Mouse (Mus musculus) C3H10T1/2 (cell line): ENCODE measurements around the gene Gm4187. TPM values are rescaled to one million over a fixed set of nuclear protein-coding genes. Genes with fewer than 3 reads are reported as not detected.

ENCODE experiments used
- polyA plus RNA-seq, 2 experiments: library from polyadenylated mRNA; unstranded; fragments of >200 nt; fragmentation: generic; extraction: Trizol; gene quantifications; one replicate each; pipeline ENCODE4 v1.2.1; 2012; ENCODE audit warnings: missing spikeins in 2 of 2

The Gm4187 gene
- not detected for polyA plus RNA-seq

GRCm38 (mm10) chr7:22329617-22330016 is at the start of gene Gm4187:
TSS of gene Gm4187 (minus strand) at chr7:22329717.

GRCm38 (mm10) chr7:22370939-22371338 is 41.4 kb upstream of the Gm4187 start, which contains the start of gene Gm8660:
TSS of gene Gm8660 (minus strand) at chr7:22371039.

Other genes with a start within 250 kb of the Gm4187 start
- not detected for gene Gm16451, start 211.5 kb downstream of the Gm4187 start, polyA plus RNA-seq
- gene Gm10666, start 195.0 kb downstream of the Gm4187 start, polyA plus RNA-seq: not detected
- gene Vmn1r142, start 165.7 kb downstream of the Gm4187 start, polyA plus RNA-seq: not detected
- not detected for gene Vmn1r143, start 140.3 kb downstream of the Gm4187 start, polyA plus RNA-seq
- not detected for gene Gm8653, start 128.5 kb downstream of the Gm4187 start, polyA plus RNA-seq
- not detected for gene Gm8453, start 100.2 kb downstream of the Gm4187 start, polyA plus RNA-seq
- gene Gm8660, start 41.3 kb upstream of the Gm4187 start, polyA plus RNA-seq: not detected
- not detected for gene Vmn1r148, start 83.9 kb upstream of the Gm4187 start, polyA plus RNA-seq
- gene Vmn1r149, start 108.5 kb upstream of the Gm4187 start, polyA plus RNA-seq: not detected
- not detected for gene Gm10665, start 134.4 kb upstream of the Gm4187 start, polyA plus RNA-seq
- gene Vmn1r151, start 170.0 kb upstream of the Gm4187 start, polyA plus RNA-seq: not detected
- not detected for gene Vmn1r152, start 193.2 kb upstream of the Gm4187 start, polyA plus RNA-seq
- gene Gm8677, start 205.2 kb upstream of the Gm4187 start, polyA plus RNA-seq: not detected
- not detected for gene Gm4201, start 235.6 kb upstream of the Gm4187 start, polyA plus RNA-seq